Mouse (Mus musculus): ENCODE results near the gene Lgals1.

Lgals1 gene

GRCm38 (mm10) chr15:78926021-78926919, at the start of gene Lgals1:
Lgals1 (plus strand) TSS chr15:78926725.
- peak; percentile 81 for DNase-seq (ENCODE audit: low read depth, low spot score)

- DNase-seq (ENCODE audit: low read depth, low spot score): peak; percentile 97
Measured at GRCm38 (mm10) chr15:78876991-78877809, 49.3 kb upstream of the Lgals1 start, which contains the start of gene Gga1. Gga1 (plus strand) TSS chr15:78877190.

GRCm38 (mm10) chr15:78877810-78878390, 48.6 kb upstream of the Lgals1 start:
- no peak for DNase-seq (ENCODE audit: low read depth, low spot score)

- peak; percentile 49 for DNase-seq (ENCODE audit: low read depth, low spot score)
Measured at GRCm38 (mm10) chr15:78878792-78879516, 47.6 kb upstream of the Lgals1 start.

GRCm38 (mm10) chr15:78880432-78880831, 46.1 kb upstream of the Lgals1 start:
- no peak for DNase-seq (ENCODE audit: low read depth, low spot score)

GRCm38 (mm10) chr15:78881828-78882227, 44.7 kb upstream of the Lgals1 start:
- peak; percentile 28 for DNase-seq (ENCODE audit: low read depth, low spot score)

- DNase-seq (ENCODE audit: low read depth, low spot score): no peak
Measured at GRCm38 (mm10) chr15:78889401-78889853, 37.1 kb upstream of the Lgals1 start.

- DNase-seq (ENCODE audit: low read depth, low spot score): no peak
Measured at GRCm38 (mm10) chr15:78892440-78892839, 34.1 kb upstream of the Lgals1 start.

GRCm38 (mm10) chr15:78894726-78895125, 31.8 kb upstream of the Lgals1 start:
- peak; percentile 53 for DNase-seq (ENCODE audit: low read depth, low spot score)

GRCm38 (mm10) chr15:78895741-78896140, 30.8 kb upstream of the Lgals1 start:
- DNase-seq (ENCODE audit: low read depth, low spot score): no peak

- peak; percentile 71 for DNase-seq (ENCODE audit: low read depth, low spot score)
Measured at GRCm38 (mm10) chr15:78896149-78896548, 30.4 kb upstream of the Lgals1 start.

GRCm38 (mm10) chr15:78897488-78897887, 29.0 kb upstream of the Lgals1 start:
- no peak for DNase-seq (ENCODE audit: low read depth, low spot score)

GRCm38 (mm10) chr15:78898507-78899001, 28.0 kb upstream of the Lgals1 start:
- peak; percentile 71 for DNase-seq (ENCODE audit: low read depth, low spot score)

- DNase-seq (ENCODE audit: low read depth, low spot score): peak; percentile 41
Measured at GRCm38 (mm10) chr15:78899409-78899739, 27.2 kb upstream of the Lgals1 start, which contains the start of gene Gm49510. Gm49510 (plus strand) TSS chr15:78899667.

GRCm38 (mm10) chr15:78899740-78900584, 26.6 kb upstream of the Lgals1 start, which contains the start of gene Sh3bp1:
Sh3bp1 (plus strand) TSS chr15:78899768.
- DNase-seq (ENCODE audit: low read depth, low spot score): peak; percentile 84

GRCm38 (mm10) chr15:78900585-78901421, 25.7 kb upstream of the Lgals1 start:
- no peak for DNase-seq (ENCODE audit: low read depth, low spot score)

GRCm38 (mm10) chr15:78901422-78901789, 25.1 kb upstream of the Lgals1 start:
- DNase-seq (ENCODE audit: low read depth, low spot score): peak; percentile 40

GRCm38 (mm10) chr15:78903243-78903642, 23.3 kb upstream of the Lgals1 start:
- DNase-seq (ENCODE audit: low read depth, low spot score): peak; percentile 89

- no peak for DNase-seq (ENCODE audit: low read depth, low spot score)
Measured at GRCm38 (mm10) chr15:78908399-78908798, 18.1 kb upstream of the Lgals1 start.

Measured in CD4-positive, CD25-positive, alpha-beta regulatory T cell, adult 2 months (primary cell).